Mouse (Mus musculus) effector memory CD4-positive, alpha-beta T cell, adult 7 months (primary cell): ENCODE data around the gene Ddx39. TPM values are rescaled to one million over a fixed set of nuclear protein-coding genes. Genes with fewer than 3 reads are reported as not detected.

ENCODE experiments used
- polyA plus RNA-seq: library from polyadenylated mRNA; unstranded; fragments of 100-300 nt; shearing (Covaris generic); gene quantifications from one replicate; pipeline ENCODE4 v1.2.1, GENCODE M21; 2017

Gene Ddx39
- 141 TPM for polyA plus RNA-seq

GRCm38 (mm10) chr8:83715031-83715690, at the start of gene Ddx39:
Gene Ddx39 (plus strand): TSS chr8:83715177.

DNA sequence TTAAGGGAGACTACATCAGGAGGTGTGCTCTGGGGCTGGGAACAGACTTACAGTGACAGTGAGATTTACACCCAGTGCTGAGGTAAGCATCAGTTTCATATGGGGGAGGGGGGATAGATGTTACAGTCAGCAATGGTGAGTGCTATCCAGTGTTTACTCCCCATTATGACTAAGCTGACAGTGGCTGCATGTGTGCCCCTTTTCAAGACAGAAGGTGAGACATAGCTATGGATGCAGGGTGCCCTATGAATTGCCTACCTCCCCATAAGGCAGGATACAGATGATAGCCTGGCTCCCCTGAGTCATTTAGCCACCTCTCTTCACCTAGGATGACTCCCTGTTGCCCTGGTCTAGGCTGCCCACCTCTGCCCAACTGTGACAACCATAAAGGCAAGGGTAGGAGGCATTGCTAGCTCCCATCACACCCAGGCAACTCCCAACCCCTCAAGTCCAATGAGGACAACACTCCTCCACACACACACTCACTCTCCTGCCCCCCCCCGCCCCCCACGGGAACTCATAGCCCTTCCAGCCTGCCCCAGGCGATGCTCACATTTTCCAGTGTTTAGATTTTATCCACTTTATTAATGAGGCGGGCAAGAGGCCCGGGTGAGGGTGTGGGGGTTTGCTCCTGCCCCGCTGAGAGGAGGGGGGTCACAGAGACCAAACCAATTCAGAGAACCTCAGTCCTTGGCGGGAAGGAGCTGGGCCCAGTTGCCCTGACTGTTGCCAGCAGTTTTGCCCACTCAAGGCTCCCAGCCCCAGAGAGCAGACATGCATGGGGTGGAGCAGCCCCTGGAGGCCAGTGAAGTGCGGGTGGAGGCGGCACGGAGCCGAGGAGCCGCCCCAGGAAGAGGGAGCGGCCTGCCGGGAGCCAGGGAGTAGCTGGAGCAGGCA, 48.8 kb upstream of the Ddx39 start, which contains the start of gene Ptger1:
TSS of gene Ptger1 (plus strand) at position 710 of the 897 bp plus-strand sequence.

GRCm38 (mm10) chr8:83698661-83699453, 16.1 kb upstream of the Ddx39 start, which contains the start of gene Pkn1:
Gene Pkn1 (minus strand): TSS chr8:83699179.

GRCm38 (mm10) chr8:83740976-83741741, 26.2 kb downstream of the Ddx39 start, which contains the start of gene Adgre5:
Gene Adgre5 (minus strand): TSS chr8:83741326.

Other genes with a start within 250 kb of the Ddx39 start
- 0.32 TPM for gene Olfr370, start 179.4 kb upstream of the Ddx39 start, polyA plus RNA-seq
- gene Ndufb7, start 148.5 kb upstream of the Ddx39 start, polyA plus RNA-seq = 128 TPM
- gene Tecr, start 107.2 kb upstream of the Ddx39 start, polyA plus RNA-seq = 283 TPM
- gene Dnajb1, start 107.0 kb upstream of the Ddx39 start, polyA plus RNA-seq = 430 TPM
- gene Gipc1, start 62.5 kb upstream of the Ddx39 start, polyA plus RNA-seq = 12.2 TPM
- gene Ptger1, start 48.5 kb upstream of the Ddx39 start, polyA plus RNA-seq = 3.3 TPM
- 187 TPM for gene Pkn1, start 16.0 kb upstream of the Ddx39 start, polyA plus RNA-seq
- 521 TPM for gene Adgre5, start 26.1 kb downstream of the Ddx39 start, polyA plus RNA-seq
- 5.4 TPM for gene Adgrl1, start 184.9 kb downstream of the Ddx39 start, polyA plus RNA-seq
- 0.85 TPM for gene Gm10644, start 240.0 kb downstream of the Ddx39 start, polyA plus RNA-seq
- gene Asf1b, start 240.3 kb downstream of the Ddx39 start, polyA plus RNA-seq = 5.4 TPM